Mouse (Mus musculus) layer of hippocampus, postnatal 25 days (tissue): ENCODE data around the gene Elmod1. TPM values are rescaled to one million over a fixed set of nuclear protein-coding genes. Genes with fewer than 3 reads are reported as not detected.

Experiments used
- DNase-seq, 2 experiments: peaks; one replicate each; pipeline ENCODE4 v3.0.0; 2022; ENCODE audit warnings: mixed read lengths in 2 of 2, low spot score in 1 of 2; ENCODE audit errors: extremely low spot score in 1 of 2
- total RNA-seq, 2 experiments: library from RNA; stranded (reverse); gene quantifications; 2 replicates each; pipeline ENCODE4 v1.2.3; 2021

Gene Elmod1
- total RNA-seq, 2 experiments from 2014 or later = 246 TPM

- DNase-seq = no peak
Observed at GRCm38 (mm10) chr9:53910823-53911222, 64.3 kb downstream of the Elmod1 start.

DNA sequence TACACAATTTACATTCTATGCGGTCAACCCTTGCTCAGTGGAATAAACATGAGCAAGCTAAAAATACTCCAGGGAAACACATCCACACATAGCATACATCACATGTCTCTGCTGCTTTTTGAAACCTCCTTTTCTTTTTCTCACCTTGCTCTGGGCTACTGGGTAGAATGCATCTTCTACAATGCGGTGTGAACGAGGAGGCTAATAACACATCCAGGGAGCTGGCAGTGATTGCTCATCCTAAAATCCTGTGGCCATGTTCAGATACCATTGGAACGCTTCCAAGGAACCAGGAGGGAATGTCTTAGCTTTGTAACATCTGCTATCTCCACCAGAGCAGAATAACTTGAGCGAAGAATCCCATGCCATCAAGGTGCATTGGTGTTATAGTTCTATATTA is 64.8 kb downstream of the Elmod1 start:
- no peak for DNase-seq

DNA sequence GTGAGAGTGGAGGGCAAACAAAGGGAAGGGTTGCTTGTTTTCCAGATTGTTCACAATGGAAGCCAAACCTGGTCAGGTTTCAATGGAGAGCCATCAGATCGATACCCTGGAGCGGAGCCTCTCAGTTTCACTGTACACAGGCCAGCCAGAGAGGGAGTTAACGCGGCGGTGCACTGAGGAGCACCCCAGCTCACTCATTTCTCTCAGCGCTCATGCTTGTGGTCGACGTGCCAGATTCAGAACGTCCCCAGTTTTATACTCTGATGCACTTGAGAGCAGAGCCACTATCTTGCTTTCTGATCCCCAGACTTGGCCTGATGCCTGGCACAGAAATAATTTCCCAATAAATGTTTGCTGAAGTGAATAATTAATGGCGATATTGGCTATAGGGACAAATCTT is 68.3 kb downstream of the Elmod1 start:
- DNase-seq = no peak

DNA sequence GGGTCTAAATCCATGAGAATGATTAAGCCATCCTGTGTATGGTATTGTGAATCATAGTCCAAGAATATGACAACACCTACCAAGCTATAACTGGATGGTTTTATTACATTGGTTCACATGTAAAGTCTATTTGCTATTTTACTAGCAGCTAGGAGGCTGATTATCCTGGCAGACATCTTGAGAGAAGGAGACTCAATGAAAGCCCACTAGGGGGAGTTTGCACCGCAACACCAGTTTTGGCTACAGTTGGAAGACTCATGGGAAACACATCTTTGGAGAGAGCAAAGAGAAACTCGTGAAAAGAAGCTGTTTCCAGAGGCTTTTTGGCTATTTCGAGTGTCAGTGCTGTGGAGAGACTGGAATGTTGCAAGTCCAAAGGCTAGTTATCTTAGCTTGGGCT is 69.7 kb downstream of the Elmod1 start:
- DNase-seq = no peak

DNA sequence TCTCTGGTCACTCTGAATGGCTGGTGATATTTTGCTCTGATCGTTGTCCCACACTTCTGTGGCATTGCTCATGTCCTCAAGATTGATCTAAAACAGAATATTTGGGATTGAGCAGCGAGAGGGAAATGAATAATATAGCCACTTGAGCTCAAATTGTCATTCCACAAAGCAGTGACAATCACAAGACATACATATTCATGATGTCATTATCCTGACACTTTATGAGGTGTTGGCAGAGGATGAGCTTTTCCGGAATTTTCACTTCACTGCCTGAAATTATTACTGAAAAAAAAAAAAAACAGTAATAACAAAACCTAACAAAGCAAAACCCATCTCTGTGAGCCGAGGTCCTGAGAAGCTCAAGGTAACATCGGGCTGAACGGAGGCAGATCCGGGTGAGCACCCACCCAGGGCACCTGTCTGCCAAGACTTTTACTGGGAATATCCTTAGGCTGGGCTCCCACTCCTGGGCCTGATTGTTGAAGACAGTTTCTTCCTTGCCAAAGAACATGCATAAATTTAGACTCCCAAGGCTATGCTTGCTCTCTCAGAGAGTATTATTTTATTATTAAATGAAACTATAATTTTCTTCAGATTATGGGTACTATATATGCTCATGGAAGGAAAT is 71.8 kb downstream of the Elmod1 start:
- DNase-seq = no peak

GRCm38 (mm10) chr9:53899836-53900235 is 75.3 kb downstream of the Elmod1 start:
- DNase-seq = peak in 1 of 2 experiments; percentile 49

GRCm38 (mm10) chr9:53895827-53896226 is 79.3 kb downstream of the Elmod1 start:
- no peak for DNase-seq

DNA sequence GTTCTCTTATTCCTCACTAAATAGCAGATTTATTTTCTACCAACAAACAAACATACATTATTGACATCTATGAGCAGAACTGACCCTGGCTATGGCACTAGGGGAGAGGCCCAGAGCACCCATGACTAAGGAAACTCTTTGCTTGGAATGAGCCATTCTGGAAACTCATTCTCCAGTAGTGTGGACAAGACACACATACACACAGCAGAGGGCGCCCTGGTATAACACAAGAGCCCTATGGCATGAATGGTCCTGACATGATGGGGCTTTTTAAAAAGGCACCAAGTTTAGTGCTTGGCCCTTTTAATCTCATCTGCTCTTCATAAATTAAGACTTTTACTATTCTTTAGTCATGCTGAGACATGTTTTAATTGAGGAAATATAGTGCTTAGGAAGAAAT is 85.0 kb downstream of the Elmod1 start:
- DNase-seq = peak in 1 of 2 experiments; percentile 80

GRCm38 (mm10) chr9:53883588-53884280 is 91.4 kb downstream of the Elmod1 start:
- DNase-seq = no peak

- no peak for DNase-seq
Observed at GRCm38 (mm10) chr9:53877423-53877822, 97.7 kb downstream of the Elmod1 start.

DNA sequence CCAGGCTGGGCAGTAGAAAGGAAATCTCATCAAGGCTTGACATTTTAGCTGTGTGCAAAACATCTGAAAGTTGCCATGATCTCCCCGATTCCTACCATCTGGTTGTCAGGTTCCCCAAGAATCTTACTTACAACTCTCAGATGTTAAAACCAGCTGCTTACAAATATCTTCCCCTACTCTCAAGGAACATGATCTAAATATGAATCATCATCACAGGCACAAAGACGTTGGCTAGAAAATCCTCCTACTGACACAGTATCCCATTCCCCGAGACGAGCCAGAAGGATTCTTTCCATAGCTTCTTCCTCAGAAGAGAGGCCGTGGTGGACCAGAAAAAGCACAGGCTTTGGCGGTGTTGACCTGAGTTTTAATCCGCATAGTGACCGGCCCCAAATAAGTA is 101.9 kb downstream of the Elmod1 start:
- no peak for DNase-seq

Other genes starting within 250 kb of the Elmod1 start
- 1 to 10 TPM; 3.7 to 5.2 TPM for gene Slc35f2, start 203.8 kb downstream of the Elmod1 start, total RNA-seq
- gene Sln, start 125.1 kb downstream of the Elmod1 start, total RNA-seq = under 1 TPM in 1 of 2 experiments, not detected in 1; 0.94 TPM
- gene Tnfaip8l3, start 93.1 kb upstream of the Elmod1 start, total RNA-seq = 10 to 100 TPM; 27.7 to 29.1 TPM